Mouse (Mus musculus): ENCODE data around the gene Vmp1. TPM values are rescaled to one million over a fixed set of nuclear protein-coding genes. Genes with fewer than 3 reads are reported as not detected.

Vmp1 gene
- total RNA-seq, 2 experiments from 2014 or later, result 144 to 167 TPM

GRCm38 (mm10) chr11:86534201-86534910 is 149.3 kb downstream of the Vmp1 start:
- TF ChIP-seq CTCF (IDR thresholded peaks at IDR 0.05), result no peak
- Histone ChIP-seq H3K4me3 (no peak overlapping the region), H3K27ac (no peak overlapping the region)
- intact Hi-C loops (cut with DNase I), result no loop called here
- DNase-seq (ENCODE audit: extremely low spot score in 1 of 2, low spot score in 2 of 2), result no peak

Small RNA genes within 50 kb of the gene (microRNA-seq; reads per million reads assigned to microRNA genes)
- gene Mir21a, result 405 to 515 reads per million in 2 experiments

Other genes starting within 250 kb of the Vmp1 start
- 10 to 100 TPM; 27.5 to 31.5 TPM for gene Rnft1, start 199.2 kb downstream of the Vmp1 start, total RNA-seq (2021)
- 10 to 100 TPM; 38.5 to 39.2 TPM for gene Rps6kb1, start 139.0 kb downstream of the Vmp1 start, total RNA-seq (2021)
- gene Tubd1, start 138.8 kb downstream of the Vmp1 start, total RNA-seq (2021), result 1 to 10 TPM; 5.3 to 6.8 TPM
- gene Ptrh2, start 149 bp upstream of the Vmp1 start, total RNA-seq (2021), result 1 to 10 TPM; 7.2 to 7.9 TPM
- 100 to 1,000 TPM; 508 to 527 TPM for gene Cltc, start 73.7 kb upstream of the Vmp1 start, total RNA-seq (2021)
- gene Dhx40, start 123.9 kb upstream of the Vmp1 start, total RNA-seq (2021), result 10 to 100 TPM; 17.3 to 19.3 TPM

Measured in left cerebral cortex, adult 2 months (tissue).